Comparison of ENCODE assay signal across 26 mouse cellular contexts in the genomic region with DNA sequence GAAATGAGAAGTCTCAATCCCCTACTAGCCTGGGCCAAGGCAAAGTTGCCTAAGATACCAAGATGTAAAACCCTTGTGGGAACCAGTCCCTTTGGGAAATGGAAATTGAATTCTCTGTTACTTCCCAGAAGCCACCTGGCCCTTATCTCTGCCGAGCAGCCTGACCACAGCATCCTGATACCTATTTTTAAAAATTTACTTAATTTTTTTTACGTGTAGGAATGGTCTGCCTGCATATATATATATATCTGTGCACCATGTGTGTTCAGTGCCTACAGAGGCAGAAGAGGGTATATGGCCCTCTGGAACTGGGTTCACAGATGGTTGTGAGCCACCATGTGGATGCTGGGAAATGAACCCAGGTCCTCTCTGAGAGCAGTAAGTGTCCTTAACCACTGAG.
"Had no signal": no experiment of that assay in that cellular context is flagged by ENCODE, and none has a peak within 500 bp of the region (broad histone marks: within the 10 kb centered on the region; RNA-seq: fewer than 3 reads in every experiment).

No protein-coding gene starts in this region.

- H3K27ac ChIP-seq: heart, embryonic 13.5 days; heart, embryonic 15.5 days; hindbrain, embryonic 13.5 days; hindbrain, embryonic 15.5 days; hindbrain, postnatal 0 days; kidney, embryonic 15.5 days; kidney, postnatal 0 days; left cerebral cortex, adult 2 months; limb, embryonic 10.5 days; limb, embryonic 12.5 days; liver, embryonic 13.5 days; liver, embryonic 15.5 days had no signal

- ATAC-seq: hindbrain, postnatal 0 days; intestine, embryonic 16.5 days had no signal

- H3K4me2 ChIP-seq: heart, embryonic 11.5 days; heart, embryonic 13.5 days; heart, embryonic 15.5 days; hindbrain, embryonic 13.5 days; hindbrain, embryonic 15.5 days; kidney, embryonic 15.5 days; limb, embryonic 12.5 days; liver, embryonic 11.5 days; liver, embryonic 13.5 days; liver, embryonic 15.5 days had no signal

- H3K27me3 ChIP-seq: heart, embryonic 13.5 days; heart, embryonic 15.5 days; hindbrain, embryonic 15.5 days; kidney, embryonic 15.5 days; limb, embryonic 12.5 days; liver, embryonic 13.5 days; liver, embryonic 15.5 days had no signal

- DNase-seq: gastrocnemius, postnatal 14 days; gastrocnemius, postnatal 36 days; heart, adult 18-20 months; heart, postnatal 14 days; heart, postnatal 36 days; kidney, adult 11 months; kidney, adult 2 months; kidney, adult 9 months; kidney, postnatal 14 days; kidney, postnatal 36 days; liver; liver, embryonic 13.5 days had no signal

- H3K9ac ChIP-seq: heart, embryonic 13.5 days; heart, embryonic 15.5 days; hindbrain, embryonic 13.5 days; hindbrain, embryonic 15.5 days; kidney, embryonic 15.5 days; limb, embryonic 12.5 days; liver, embryonic 13.5 days; liver, embryonic 15.5 days had no signal

- H3K36me3 ChIP-seq: heart, embryonic 15.5 days; hindbrain, embryonic 13.5 days; hindbrain, embryonic 15.5 days; kidney, embryonic 15.5 days; limb, embryonic 10.5 days; limb, embryonic 12.5 days; liver, embryonic 13.5 days; liver, embryonic 15.5 days had no signal

- H3K4me3 ChIP-seq: heart, embryonic 13.5 days; heart, embryonic 15.5 days; hindbrain, embryonic 13.5 days; hindbrain, embryonic 15.5 days; kidney, embryonic 15.5 days; left cerebral cortex, adult 2 months; limb, embryonic 10.5 days; limb, embryonic 12.5 days; liver, embryonic 13.5 days; liver, embryonic 15.5 days had no signal

- H3K4me1 ChIP-seq: limb, embryonic 10.5 days; limb, embryonic 12.5 days had no signal

- H3K9me3 ChIP-seq: heart, embryonic 13.5 days; heart, embryonic 15.5 days; hindbrain, embryonic 13.5 days; hindbrain, embryonic 15.5 days; kidney, embryonic 15.5 days; limb, embryonic 10.5 days; limb, embryonic 12.5 days; liver, embryonic 13.5 days; liver, embryonic 15.5 days had no signal
